Mouse (Mus musculus): Measurements from ENCODE around the gene Mgst3. TPM values are rescaled to one million over a fixed set of nuclear protein-coding genes. Genes with fewer than 3 reads are reported as not detected.

The Mgst3 gene
- polyA plus RNA-seq, 1 experiment: 1,045 TPM

- 73% methylated on average over 8 of the region's 9 CpGs for WGBS
- Histone ChIP-seq H3K27ac (ENCODE audit: insufficient read depth, low read depth, low read length) (no peak overlapping the region), H3K4me1 (ENCODE audit: control insufficient read depth, insufficient read depth, insufficient read length, low read length) (peaks cover 7% of the 10 kb centered on the region), H3K4me3 (ENCODE audit: low read depth, low read length) (no peak overlapping the region), H3K27me3 (ENCODE audit: control insufficient read depth, insufficient read depth, low read length) (peaks cover 3% of the 10 kb centered on the region; the same call in 1 of the 2 replicates), H3K36me3 (ENCODE audit: control insufficient read depth, insufficient read depth, low read length) (peaks cover under 1% of the 10 kb centered on the region; the same call in 1 of the 2 replicates)
- TF ChIP-seq CTCF (IDR thresholded peaks at IDR 0.05; ENCODE audit: extremely low read depth, insufficient read length, insufficient replicate concordance, low read depth, low read length) (no peak), POLR2A (IDR thresholded peaks at IDR 0.05; ENCODE audit: low read depth, low read length) (no peak)
Observed at GRCm38 (mm10) chr1:167339177-167339781, 54.4 kb downstream of the Mgst3 start.

GRCm38 (mm10) chr1:167337463-167338095 is 56.1 kb downstream of the Mgst3 start:
- Histone ChIP-seq H3K27ac (ENCODE audit: insufficient read depth, low read depth, low read length) (no peak overlapping the region), H3K36me3 (ENCODE audit: control insufficient read depth, insufficient read depth, low read length) (peaks cover 8% of the 10 kb centered on the region; the same call in 1 of the 2 replicates), H3K4me1 (ENCODE audit: control insufficient read depth, insufficient read depth, insufficient read length, low read length) (peaks cover 7% of the 10 kb centered on the region), H3K4me3 (ENCODE audit: low read depth, low read length) (no peak overlapping the region), H3K27me3 (ENCODE audit: control insufficient read depth, insufficient read depth, low read length) (peaks cover 3% of the 10 kb centered on the region; the same call in 1 of the 2 replicates)
- TF ChIP-seq POLR2A (IDR thresholded peaks at IDR 0.05; ENCODE audit: low read depth, low read length): no peak
- peak; percentile 98; the same call in 1 of the 2 replicates for TF ChIP-seq CTCF (IDR thresholded peaks at IDR 0.05; ENCODE audit: extremely low read depth, insufficient read length, insufficient replicate concordance, low read depth, low read length)
- WGBS: 13% methylated on average over 12 of the region's 12 CpGs

GRCm38 (mm10) chr1:167336398-167336797 is 57.2 kb downstream of the Mgst3 start:
- no peak for TF ChIP-seq CTCF (IDR thresholded peaks at IDR 0.05; ENCODE audit: extremely low read depth, insufficient read length, insufficient replicate concordance, low read depth, low read length)
- no peak for TF ChIP-seq POLR2A (IDR thresholded peaks at IDR 0.05; ENCODE audit: low read depth, low read length)
- 84% methylated on average over 3 of the region's 3 CpGs for WGBS

GRCm38 (mm10) chr1:167331106-167331505 is 62.5 kb downstream of the Mgst3 start:
- 86% methylated on average over 8 of the region's 8 CpGs for WGBS
- H3K4me3 ChIP-seq (ENCODE audit: low read depth, low read length): no peak overlapping the region
- H3K27me3 ChIP-seq (ENCODE audit: control insufficient read depth, insufficient read depth, low read length): no peaks in the 10 kb centered on the region
- no peaks in the 10 kb centered on the region for H3K4me1 ChIP-seq (ENCODE audit: control insufficient read depth, insufficient read depth, insufficient read length, low read length)
- H3K36me3 ChIP-seq (ENCODE audit: control insufficient read depth, insufficient read depth, low read length): peaks cover 46% of the 10 kb centered on the region
- no peak for TF ChIP-seq CTCF (IDR thresholded peaks at IDR 0.05; ENCODE audit: extremely low read depth, insufficient read length, insufficient replicate concordance, low read depth, low read length)
- TF ChIP-seq POLR2A (IDR thresholded peaks at IDR 0.05; ENCODE audit: low read depth, low read length): no peak
- no peak overlapping the region for H3K27ac ChIP-seq (ENCODE audit: insufficient read depth, low read depth, low read length)

More at GRCm38 (mm10) chr1:167336398-167336797, 57.2 kb downstream of the Mgst3 start:
- Histone ChIP-seq H3K36me3 (ENCODE audit: control insufficient read depth, insufficient read depth, low read length) (peaks cover 15% of the 10 kb centered on the region), H3K4me3 (ENCODE audit: low read depth, low read length) (no peak overlapping the region), H3K27me3 (ENCODE audit: control insufficient read depth, insufficient read depth, low read length) (peaks cover 3% of the 10 kb centered on the region; the same call in 1 of the 2 replicates), H3K4me1 (ENCODE audit: control insufficient read depth, insufficient read depth, insufficient read length, low read length) (peaks cover 6% of the 10 kb centered on the region), H3K27ac (ENCODE audit: insufficient read depth, low read depth, low read length) (no peak overlapping the region)

GRCm38 (mm10) chr1:167328776-167329175 is 64.9 kb downstream of the Mgst3 start:
- Histone ChIP-seq H3K4me1 (ENCODE audit: control insufficient read depth, insufficient read depth, insufficient read length, low read length) (no peaks in the 10 kb centered on the region), H3K27ac (ENCODE audit: insufficient read depth, low read depth, low read length) (no peak overlapping the region), H3K4me3 (ENCODE audit: low read depth, low read length) (no peak overlapping the region), H3K36me3 (ENCODE audit: control insufficient read depth, insufficient read depth, low read length) (peaks cover 54% of the 10 kb centered on the region), H3K27me3 (ENCODE audit: control insufficient read depth, insufficient read depth, low read length) (no peaks in the 10 kb centered on the region)
- TF ChIP-seq POLR2A (IDR thresholded peaks at IDR 0.05; ENCODE audit: low read depth, low read length) (no peak), CTCF (IDR thresholded peaks at IDR 0.05; ENCODE audit: extremely low read depth, insufficient read length, insufficient replicate concordance, low read depth, low read length) (no peak)
- WGBS: 95% methylated on average over 6 of the region's 6 CpGs

Other genes starting within 250 kb of the Mgst3 start
- gene Uck2, start 108.5 kb downstream of the Mgst3 start, polyA plus RNA-seq (2012; rRNA removed): 11.3 and 26.5 TPM in 2 replicates
- 9.6 and 20.5 TPM in 2 replicates for gene Tmco1, start 85.5 kb downstream of the Mgst3 start, polyA plus RNA-seq (2012; rRNA removed)
- gene Aldh9a1, start 43.9 kb downstream of the Mgst3 start, polyA plus RNA-seq (2012; rRNA removed): 33.8 and 112 TPM in 2 replicates
- not detected in 2 replicates for gene Lrrc52, start 72.9 kb upstream of the Mgst3 start, polyA plus RNA-seq (2012; rRNA removed)
- 0.13 and 0.17 TPM in 2 replicates for gene Rxrg, start 204.5 kb upstream of the Mgst3 start, polyA plus RNA-seq (2012; rRNA removed)